Mouse (Mus musculus): ENCODE data around the gene E330009J07Rik. TPM values are rescaled to one million over a fixed set of nuclear protein-coding genes. Genes with fewer than 3 reads are reported as not detected.

E330009J07Rik gene
- polyA plus RNA-seq, 1 experiment from 2014 or later: 9.3 TPM

GRCm38 (mm10) chr6:40423774-40424173 lies 12.2 kb downstream of the E330009J07Rik start:
- Histone ChIP-seq H3K27ac (no peak overlapping the region), H3K4me3 (no peak overlapping the region), H3K36me3 (peaks cover 14% of the 10 kb centered on the region), H3K9me3 (no peaks in the 10 kb centered on the region), H3K27me3 (no peaks in the 10 kb centered on the region), H3K9ac (no peak overlapping the region), H3K4me2 (replicated peaks) (no peak overlapping the region), H3K4me1 (no peaks in the 10 kb centered on the region)
- 72% methylated on average over 1 of the region's 1 CpGs for WGBS
- no peak for ATAC-seq (ENCODE audit: low FRiP score, low read depth)

GRCm38 (mm10) chr6:40423013-40423412 lies 12.9 kb downstream of the E330009J07Rik start:
- Histone ChIP-seq H3K4me3 (no peak overlapping the region), H3K36me3 (peaks cover 20% of the 10 kb centered on the region), H3K9me3 (no peaks in the 10 kb centered on the region), H3K9ac (no peak overlapping the region), H3K4me2 (replicated peaks) (no peak overlapping the region), H3K4me1 (no peaks in the 10 kb centered on the region), H3K27me3 (no peaks in the 10 kb centered on the region), H3K27ac (no peak overlapping the region)
- ATAC-seq (ENCODE audit: low FRiP score, low read depth): no peak
- 64% methylated on average over 1 of the region's 1 CpGs for WGBS

- Histone ChIP-seq H3K4me1 (no peaks in the 10 kb centered on the region), H3K36me3 (peaks cover 20% of the 10 kb centered on the region), H3K9me3 (no peaks in the 10 kb centered on the region), H3K4me3 (no peak overlapping the region), H3K27me3 (no peaks in the 10 kb centered on the region), H3K4me2 (replicated peaks) (no peak overlapping the region), H3K9ac (no peak overlapping the region), H3K27ac (no peak overlapping the region)
- ATAC-seq (ENCODE audit: low FRiP score, low read depth): no peak
- 93% methylated on average over 6 of the region's 6 CpGs for WGBS
Observed at GRCm38 (mm10) chr6:40421099-40421498, 14.8 kb downstream of the E330009J07Rik start.

- no peaks in the 10 kb centered on the region for H3K4me1 ChIP-seq
- H3K27ac ChIP-seq: no peak overlapping the region
Observed at GRCm38 (mm10) chr6:40418386-40418785, 17.5 kb downstream of the E330009J07Rik start.

GRCm38 (mm10) chr6:40415799-40416198 lies 20.1 kb downstream of the E330009J07Rik start:
- no peak for ATAC-seq (ENCODE audit: low FRiP score, low read depth)
- Histone ChIP-seq H3K36me3 (peaks cover 19% of the 10 kb centered on the region), H3K9me3 (no peaks in the 10 kb centered on the region), H3K4me3 (no peak overlapping the region), H3K27me3 (no peaks in the 10 kb centered on the region), H3K27ac (no peak overlapping the region), H3K4me1 (no peaks in the 10 kb centered on the region), H3K4me2 (replicated peaks) (no peak overlapping the region), H3K9ac (no peak overlapping the region)
- 80% methylated on average over 5 of the region's 5 CpGs for WGBS

More at GRCm38 (mm10) chr6:40418386-40418785, 17.5 kb downstream of the E330009J07Rik start:
- no peak overlapping the region for H3K9ac ChIP-seq
- ATAC-seq (ENCODE audit: low FRiP score, low read depth): no peak
- H3K36me3 ChIP-seq: peaks cover 20% of the 10 kb centered on the region
- H3K9me3 ChIP-seq: no peaks in the 10 kb centered on the region
- 90% methylated on average over 4 of the region's 4 CpGs for whole genome bisulfite sequencing
- no peak overlapping the region for H3K4me2 ChIP-seq (replicated peaks)
- no peaks in the 10 kb centered on the region for H3K27me3 ChIP-seq
- no peak overlapping the region for H3K4me3 ChIP-seq

DNA sequence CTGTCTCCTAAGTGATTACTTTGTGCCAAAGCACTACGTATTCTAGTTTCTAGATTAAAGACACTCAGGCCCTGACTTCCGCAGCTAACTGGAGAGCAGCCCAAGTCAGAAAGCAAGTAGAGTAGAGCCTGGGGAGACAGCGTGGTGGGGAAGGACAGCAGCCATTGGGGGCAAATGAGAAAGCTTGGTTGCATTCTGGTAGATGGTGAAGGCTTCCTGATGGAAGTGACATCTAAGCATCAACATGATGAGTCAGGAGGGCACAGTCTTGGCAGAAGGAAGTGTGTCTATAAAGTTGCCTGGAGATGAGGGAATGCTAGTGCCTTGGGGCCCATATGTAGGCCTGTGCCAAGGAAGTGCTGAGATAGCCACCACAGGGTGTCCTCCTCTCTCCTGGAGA lies 22.4 kb downstream of the E330009J07Rik start:
- Histone ChIP-seq H3K9me3 (no peaks in the 10 kb centered on the region), H3K9ac (no peak overlapping the region), H3K27me3 (no peaks in the 10 kb centered on the region), H3K4me2 (replicated peaks) (no peak overlapping the region), H3K4me3 (no peak overlapping the region), H3K27ac (no peak overlapping the region), H3K36me3 (peaks cover 25% of the 10 kb centered on the region), H3K4me1 (no peaks in the 10 kb centered on the region)
- ATAC-seq (ENCODE audit: low FRiP score, low read depth): no peak
- WGBS: 90% methylated on average over 3 of the region's 3 CpGs

DNA sequence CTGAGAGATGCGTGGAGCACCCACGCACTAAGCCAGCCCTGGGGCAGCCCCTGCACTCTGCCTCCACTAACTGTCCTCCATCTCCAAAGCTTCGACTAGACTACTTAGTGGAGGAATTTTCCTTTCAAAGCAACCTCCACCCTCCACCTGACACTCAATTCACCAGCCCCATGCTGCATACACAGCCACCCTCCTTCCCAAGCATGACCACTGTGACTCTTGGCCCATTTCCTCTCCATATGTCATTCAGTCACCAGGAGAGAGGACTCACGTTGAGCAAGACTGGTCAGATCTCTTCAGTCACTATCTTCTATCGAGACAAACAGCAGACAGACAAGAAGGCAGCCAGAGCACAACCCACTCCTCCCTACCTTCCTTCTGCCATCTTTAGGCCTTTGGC lies 22.9 kb downstream of the E330009J07Rik start:
- ATAC-seq (ENCODE audit: low FRiP score, low read depth): no peak
- no peak overlapping the region for H3K4me3 ChIP-seq
- peaks cover 27% of the 10 kb centered on the region for H3K36me3 ChIP-seq
- no peak overlapping the region for H3K9ac ChIP-seq
- no peaks in the 10 kb centered on the region for H3K27me3 ChIP-seq
- no peak overlapping the region for H3K4me2 ChIP-seq (replicated peaks)
- WGBS: 87% methylated on average over 5 of the region's 5 CpGs
- no peaks in the 10 kb centered on the region for H3K4me1 ChIP-seq
- H3K9me3 ChIP-seq: no peaks in the 10 kb centered on the region
- no peak overlapping the region for H3K27ac ChIP-seq

- no peak for ATAC-seq (ENCODE audit: low FRiP score, low read depth)
- WGBS: 87% methylated on average over 3 of the region's 3 CpGs
Observed at GRCm38 (mm10) chr6:40411085-40411484, 24.9 kb downstream of the E330009J07Rik start.

GRCm38 (mm10) chr6:40403640-40404285 lies 32.2 kb downstream of the E330009J07Rik start:
- Histone ChIP-seq H3K27ac (no peak overlapping the region), H3K4me3 (no peak overlapping the region), H3K9me3 (peaks cover 5% of the 10 kb centered on the region; the same call in 1 of the 2 replicates), H3K27me3 (no peaks in the 10 kb centered on the region), H3K4me1 (no peaks in the 10 kb centered on the region), H3K36me3 (peaks cover 84% of the 10 kb centered on the region), H3K4me2 (replicated peaks) (no peak overlapping the region), H3K9ac (no peak overlapping the region)
- ATAC-seq (ENCODE audit: low FRiP score, low read depth): no peak
- WGBS: 89% methylated on average over 4 of the region's 4 CpGs

More at GRCm38 (mm10) chr6:40411085-40411484, 24.9 kb downstream of the E330009J07Rik start:
- no peak overlapping the region for H3K4me2 ChIP-seq (replicated peaks)
- H3K4me1 ChIP-seq: no peaks in the 10 kb centered on the region
- H3K9me3 ChIP-seq: no peaks in the 10 kb centered on the region
- H3K4me3 ChIP-seq: no peak overlapping the region
- peaks cover 46% of the 10 kb centered on the region for H3K36me3 ChIP-seq
- H3K27me3 ChIP-seq: no peaks in the 10 kb centered on the region
- no peak overlapping the region for H3K9ac ChIP-seq
- H3K27ac ChIP-seq: no peak overlapping the region

GRCm38 (mm10) chr6:40402031-40402430 lies 33.9 kb downstream of the E330009J07Rik start:
- no peaks in the 10 kb centered on the region for H3K27me3 ChIP-seq
- peaks cover 84% of the 10 kb centered on the region for H3K36me3 ChIP-seq
- no peak overlapping the region for H3K4me2 ChIP-seq (replicated peaks)
- H3K27ac ChIP-seq: no peak overlapping the region
- H3K9ac ChIP-seq: no peak overlapping the region
- ATAC-seq (ENCODE audit: low FRiP score, low read depth): no peak
- peaks cover 7% of the 10 kb centered on the region; the same call in 1 of the 2 replicates for H3K9me3 ChIP-seq
- no peak overlapping the region for H3K4me3 ChIP-seq
- WGBS: 85% methylated on average over 2 of the region's 2 CpGs
- no peaks in the 10 kb centered on the region for H3K4me1 ChIP-seq

DNA sequence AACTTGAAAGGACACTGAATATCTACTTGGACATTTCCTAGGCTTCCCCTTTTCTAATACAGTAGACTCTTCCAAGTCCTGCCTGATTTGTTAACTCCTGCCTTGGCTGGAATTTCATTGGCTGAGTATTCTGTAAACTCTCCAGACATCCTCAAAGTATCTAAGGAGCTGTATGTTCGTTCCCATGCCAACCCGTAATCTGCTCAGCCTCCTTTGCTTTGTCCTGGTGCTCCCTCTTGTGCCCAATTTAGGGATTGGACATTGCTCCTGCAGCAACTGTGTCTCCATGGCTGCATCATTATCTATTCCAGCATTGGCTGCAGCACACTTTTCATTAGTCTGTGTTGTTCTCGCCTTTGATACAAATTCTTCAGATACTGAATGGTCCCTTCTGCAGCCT lies 42.7 kb downstream of the E330009J07Rik start:
- Histone ChIP-seq H3K9ac (no peak overlapping the region), H3K27ac (no peak overlapping the region), H3K4me1 (no peaks in the 10 kb centered on the region), H3K36me3 (peaks cover 30% of the 10 kb centered on the region), H3K4me3 (no peak overlapping the region), H3K27me3 (no peaks in the 10 kb centered on the region), H3K4me2 (replicated peaks) (no peak overlapping the region), H3K9me3 (no peaks in the 10 kb centered on the region)
- peak; percentile 92 for ATAC-seq (ENCODE audit: low FRiP score, low read depth)
- 44% methylated on average over 3 of the region's 3 CpGs for WGBS

- Histone ChIP-seq H3K27ac (no peak overlapping the region), H3K4me3 (no peak overlapping the region), H3K36me3 (peaks cover 25% of the 10 kb centered on the region), H3K9me3 (no peaks in the 10 kb centered on the region), H3K4me1 (no peaks in the 10 kb centered on the region), H3K27me3 (no peaks in the 10 kb centered on the region), H3K4me2 (replicated peaks) (no peak overlapping the region), H3K9ac (no peak overlapping the region)
- WGBS: 75% methylated on average over 1 of the region's 1 CpGs
- ATAC-seq (ENCODE audit: low FRiP score, low read depth): no peak
Observed at GRCm38 (mm10) chr6:40390975-40391374, 45.0 kb downstream of the E330009J07Rik start.

- Histone ChIP-seq H3K36me3 (peaks cover 21% of the 10 kb centered on the region), H3K4me1 (no peaks in the 10 kb centered on the region), H3K9me3 (no peaks in the 10 kb centered on the region), H3K4me2 (replicated peaks) (no peak overlapping the region), H3K9ac (no peak overlapping the region), H3K27ac (no peak overlapping the region), H3K27me3 (no peaks in the 10 kb centered on the region), H3K4me3 (no peak overlapping the region)
- ATAC-seq (ENCODE audit: low FRiP score, low read depth): no peak
- 90% methylated on average over 4 of the region's 4 CpGs for WGBS
Observed at GRCm38 (mm10) chr6:40388660-40389059, 47.3 kb downstream of the E330009J07Rik start.

Data from limb, embryonic 13.5 days (tissue).